Mouse (Mus musculus) brain, embryonic 14.5 days (tissue): ENCODE results near the gene Rab5c.

Experiments used
- CTCF ChIP-seq: fragments of 200-500 bp; IDR thresholded peaks from 2 replicates; pipeline ENCODE4 v1.5.1; 2012; ENCODE audit warnings: inconsistent platforms, mild to moderate bottlenecking, moderate library complexity, borderline replicate concordance; ENCODE audit not compliant: insufficient read depth, insufficient read length; ENCODE audit errors: extremely low read depth
- POLR2A ChIP-seq: fragments of 200-500 bp; IDR thresholded peaks from 2 replicates; pipeline ENCODE4 v1.6.1; 2012; ENCODE audit warnings: mild to moderate bottlenecking, inconsistent platforms, borderline replicate concordance; ENCODE audit not compliant: poor library complexity, insufficient read depth, insufficient read length, severe bottlenecking; ENCODE audit errors: extremely low read depth

- TF ChIP-seq CTCF, result no peak
- no peak for TF ChIP-seq POLR2A
Measured at GRCm38 (mm10) chr11:100724919-100725512, 13.0 kb downstream of the Rab5c start.
